Comparison of ENCODE assay signal across 17 mouse cellular contexts in the genomic region with DNA sequence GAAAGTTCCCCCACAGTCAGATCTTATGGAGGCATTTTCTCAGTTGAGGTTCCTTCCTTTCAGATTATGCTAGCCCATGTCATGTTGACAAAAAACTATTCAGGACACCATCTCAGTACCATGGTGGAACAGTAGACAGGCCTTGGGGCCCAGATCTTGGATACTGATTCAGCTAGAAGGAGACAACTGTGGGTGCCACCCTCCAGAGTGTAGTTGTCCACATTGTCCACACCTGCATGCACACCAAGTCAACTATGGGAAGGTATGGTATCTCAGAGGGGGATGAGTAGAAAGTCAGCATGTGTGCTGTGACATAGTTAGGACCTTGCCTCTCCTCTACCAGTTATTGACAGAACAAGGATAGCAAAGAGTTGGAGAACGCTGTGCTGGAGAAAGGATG. TPM values are rescaled to one million over a fixed set of nuclear protein-coding genes. Genes with fewer than 3 reads are reported as not detected.
DNase-seq lines count a peak whose midpoint lies in the region; ATAC-seq lines count a peak whose summit lies in the region.
"Not testable (repeated sequence)": the region's sequence is repeated elsewhere in the genome, so short reads cannot be mapped to it uniquely, and the experiment has no call there.
"Had no signal": no experiment of that assay in that cellular context is flagged by ENCODE, and none has a peak within 500 bp of the region (broad histone marks: within the 10 kb centered on the region; RNA-seq: fewer than 3 reads in every experiment).

No protein-coding gene starts in this region.

- H3K4me3 ChIP-seq in embryonic facial prominence, embryonic 15.5 days (replicated peaks); heart, embryonic 14.5 days (ENCODE audit: control insufficient read depth in 1 of 2, insufficient read depth in 1 of 2, low read depth in 1 of 2, low read length in 2 of 2); hindbrain, embryonic 14.5 days (replicated peaks; ENCODE audit: low read length); lung, embryonic 15.5 days; midbrain, embryonic 14.5 days (replicated peaks; ENCODE audit: low read depth, low read length); stomach, embryonic 14.5 days (ENCODE audit: low read depth, low read length): not testable (repeated sequence)

- WGBS in embryonic facial prominence, embryonic 15.5 days = 67% methylated on average over 1 of the region's 1 CpGs
- 80% methylated on average over 1 of the region's 1 CpGs for WGBS in heart, embryonic 14.5 days
- no CpG with 5 or more reads among the region's 1 CpGs for WGBS in hindbrain, embryonic 14.5 days
- no CpG with 5 or more reads among the region's 1 CpGs for WGBS in lung, embryonic 15.5 days
- no CpG with 5 or more reads among the region's 1 CpGs for WGBS in midbrain, embryonic 14.5 days
- no CpG with 5 or more reads among the region's 1 CpGs for WGBS in stomach, embryonic 14.5 days

- DNase-seq in hindbrain, embryonic 14.5 days (ENCODE audit: low spot score); midbrain, embryonic 14.5 days: not testable (repeated sequence)

- not testable (repeated sequence) for H3K36me3 ChIP-seq in embryonic facial prominence, embryonic 15.5 days; heart, embryonic 14.5 days (ENCODE audit: control insufficient read depth, insufficient read depth, low read length); hindbrain, embryonic 14.5 days (replicated peaks; ENCODE audit: control insufficient read depth, insufficient read depth); lung, embryonic 15.5 days; midbrain, embryonic 14.5 days (ENCODE audit: control insufficient read depth, insufficient read depth, low read length); stomach, embryonic 14.5 days (ENCODE audit: control insufficient read depth, insufficient read depth, low read length)

- not testable (repeated sequence) for H3K9me3 ChIP-seq in embryonic facial prominence, embryonic 15.5 days (replicated peaks); heart, embryonic 14.5 days (ENCODE audit: control insufficient read depth, low read length); hindbrain, embryonic 14.5 days (ENCODE audit: control insufficient read depth, low read length); lung, embryonic 15.5 days; midbrain, embryonic 14.5 days (ENCODE audit: control insufficient read depth, low read length); stomach, embryonic 14.5 days (ENCODE audit: control insufficient read depth, low read depth, low read length)

- peak; percentile 24; the same call in 1 of the 2 replicates for ATAC-seq in embryonic facial prominence, embryonic 15.5 days (ENCODE audit: insufficient number of reproducible peaks, low FRiP score, low TSS enrichment, low read depth)
- ATAC-seq in heart, embryonic 14.5 days (ENCODE audit: insufficient number of reproducible peaks, insufficient read depth, low FRiP score, low read depth) = peak; percentile 31; the same call in 1 of the 2 replicates
- ATAC-seq in hindbrain, embryonic 14.5 days (ENCODE audit: low FRiP score) = 0 out of 2 replicates have a peak, but pooled peaks have one; percentile 43
- peak; percentile 55 for ATAC-seq in lung, embryonic 15.5 days (ENCODE audit: borderline replicate concordance, extremely low read depth, low FRiP score, low TSS enrichment)
- ATAC-seq in midbrain, embryonic 14.5 days (ENCODE audit: low FRiP score, low TSS enrichment) = 0 out of 2 replicates have a peak, but pooled peaks have one; percentile 43
- peak; percentile 46; the same call in 1 of the 2 replicates for ATAC-seq in stomach, embryonic 14.5 days (ENCODE audit: insufficient number of reproducible peaks, insufficient read depth, low FRiP score, low read depth)

- H3K27me3 ChIP-seq in embryonic facial prominence, embryonic 15.5 days; heart, embryonic 14.5 days (ENCODE audit: control insufficient read depth, insufficient read depth, low read length); hindbrain, embryonic 14.5 days (ENCODE audit: control insufficient read depth, insufficient read depth, low read length); lung, embryonic 15.5 days; midbrain, embryonic 14.5 days (ENCODE audit: control insufficient read depth, insufficient read depth, low read length); stomach, embryonic 14.5 days (ENCODE audit: control insufficient read depth, insufficient read depth, low read length): not testable (repeated sequence)

- H3K4me2 ChIP-seq in embryonic facial prominence, embryonic 15.5 days (replicated peaks); heart, embryonic 14.5 days (ENCODE audit: low read length); hindbrain, embryonic 14.5 days (replicated peaks); lung, embryonic 15.5 days; midbrain, embryonic 14.5 days (ENCODE audit: low read length); stomach, embryonic 14.5 days (replicated peaks; ENCODE audit: low read depth, low read length): not testable (repeated sequence)

- H3K27ac ChIP-seq in embryonic facial prominence, embryonic 15.5 days (replicated peaks); heart, embryonic 14.5 days (replicated peaks in 1 of 2; ENCODE audit: control insufficient read depth in 1 of 2, insufficient read depth in 1 of 2, low read depth in 2 of 2, low read length in 2 of 2); hindbrain, embryonic 14.5 days; lung, embryonic 15.5 days; midbrain, embryonic 14.5 days (replicated peaks; ENCODE audit: low read depth, low read length); stomach, embryonic 14.5 days (ENCODE audit: low read length): not testable (repeated sequence)

- H3K4me1 ChIP-seq in embryonic facial prominence, embryonic 15.5 days; heart, embryonic 14.5 days (ENCODE audit: control insufficient read depth in 2 of 2, insufficient read depth in 2 of 2, low read length in 2 of 2); hindbrain, embryonic 14.5 days (replicated peaks; ENCODE audit: control insufficient read depth, insufficient read depth, low read length); lung, embryonic 15.5 days; midbrain, embryonic 14.5 days (ENCODE audit: control insufficient read depth, insufficient read depth, low read length); stomach, embryonic 14.5 days (ENCODE audit: control insufficient read depth, insufficient read depth, low read length): not testable (repeated sequence)

- H3K9ac ChIP-seq in embryonic facial prominence, embryonic 15.5 days; heart, embryonic 14.5 days (ENCODE audit: low read length); hindbrain, embryonic 14.5 days; lung, embryonic 15.5 days; midbrain, embryonic 14.5 days (replicated peaks; ENCODE audit: low read length); stomach, embryonic 14.5 days (replicated peaks; ENCODE audit: low read depth, low read length): not testable (repeated sequence)

RNA-seq across cellular contexts. Expression of a gene that starts 30.6 kb away (rescaled TPM):
- 0.27 and 0.29 TPM in 2 replicates for polyA plus RNA-seq in embryonic facial prominence, embryonic 15.5 days (2015; fragmentation: Nextera tagmentation; extraction: Ambion mirVana)
- polyA plus RNA-seq in heart, embryonic 14.5 days (2014; fragmentation: Nextera tagmentation; extraction: Ambion mirVana) = 0.15 TPM in 1 of 2 replicates, not detected in the other
- 0.29 and 0.44 TPM in 2 replicates for polyA plus RNA-seq in hindbrain, embryonic 14.5 days (2014; fragmentation: Nextera tagmentation; extraction: Ambion mirVana)
- not detected in 2 replicates for polyA plus RNA-seq in lung, embryonic 15.5 days (2015; fragmentation: Nextera tagmentation; extraction: Ambion mirVana)
- polyA plus RNA-seq in midbrain, embryonic 14.5 days (2014; fragmentation: Nextera tagmentation; extraction: Ambion mirVana) = 0.18 and 0.45 TPM in 2 replicates
- polyA plus RNA-seq in stomach, embryonic 14.5 days (2014; fragmentation: Nextera tagmentation; extraction: Ambion mirVana) = 0.14 and 0.22 TPM in 2 replicates
- polyA plus RNA-seq: C2C12; CD4-positive, CD25-positive, alpha-beta regulatory T cell, adult 4 months; embryonic facial prominence, embryonic 14.5 days; forebrain, embryonic 15.5 days; heart, embryonic 10.5 days; heart, embryonic 13.5 days had no signal

RNA-seq across cellular contexts. Expression of a gene that starts 39.4 kb away (rescaled TPM):
- 0.30 TPM in 1 of 2 replicates, not detected in the other for polyA plus RNA-seq in embryonic facial prominence, embryonic 15.5 days (2015; fragmentation: Nextera tagmentation; extraction: Ambion mirVana)
- polyA plus RNA-seq in heart, embryonic 14.5 days (2014; fragmentation: Nextera tagmentation; extraction: Ambion mirVana) = 0.30 TPM in 1 of 2 replicates, not detected in the other
- 0.16 and 0.22 TPM in 2 replicates for polyA plus RNA-seq in hindbrain, embryonic 14.5 days (2014; fragmentation: Nextera tagmentation; extraction: Ambion mirVana)
- 0.26 TPM in 1 of 2 replicates, not detected in the other for polyA plus RNA-seq in lung, embryonic 15.5 days (2015; fragmentation: Nextera tagmentation; extraction: Ambion mirVana)
- not detected in 2 replicates for polyA plus RNA-seq in midbrain, embryonic 14.5 days (2014; fragmentation: Nextera tagmentation; extraction: Ambion mirVana)
- polyA plus RNA-seq in stomach, embryonic 14.5 days (2014; fragmentation: Nextera tagmentation; extraction: Ambion mirVana) = 0.20 TPM in 1 of 2 replicates, not detected in the other
- polyA plus RNA-seq: C2C12; CD4-positive, CD25-positive, alpha-beta regulatory T cell, adult 4 months; cerebellum, adult 2 months; embryonic facial prominence, embryonic 14.5 days; forebrain, embryonic 12.5 days; forebrain, embryonic 15.5 days; heart, embryonic 10.5 days; heart, embryonic 13.5 days; hindbrain, embryonic 10.5 days; intestine, embryonic 14.5 days had no signal

RNA-seq across cellular contexts. Expression of a gene that starts 40.1 kb away (rescaled TPM):
- not detected in 2 replicates for polyA plus RNA-seq in embryonic facial prominence, embryonic 15.5 days (2015; fragmentation: Nextera tagmentation; extraction: Ambion mirVana)
- polyA plus RNA-seq in heart, embryonic 14.5 days (2014; fragmentation: Nextera tagmentation; extraction: Ambion mirVana) = not detected in 2 replicates
- polyA plus RNA-seq in hindbrain, embryonic 14.5 days (2014; fragmentation: Nextera tagmentation; extraction: Ambion mirVana) = not detected in 2 replicates
- not detected in 2 replicates for polyA plus RNA-seq in lung, embryonic 15.5 days (2015; fragmentation: Nextera tagmentation; extraction: Ambion mirVana)
- not detected in 2 replicates for polyA plus RNA-seq in midbrain, embryonic 14.5 days (2014; fragmentation: Nextera tagmentation; extraction: Ambion mirVana)
- not detected in 2 replicates for polyA plus RNA-seq in stomach, embryonic 14.5 days (2014; fragmentation: Nextera tagmentation; extraction: Ambion mirVana)
- polyA plus RNA-seq: C2C12; CD4-positive, CD25-positive, alpha-beta regulatory T cell, adult 4 months; cerebellum, adult 2 months; embryonic facial prominence, embryonic 14.5 days; forebrain, embryonic 12.5 days; forebrain, embryonic 15.5 days; heart, embryonic 10.5 days; heart, embryonic 13.5 days; hindbrain, embryonic 10.5 days; hindbrain, embryonic 15.5 days; intestine, embryonic 14.5 days had no signal
